Mouse (Mus musculus) neutrophil, adult 83 days (primary cell): ENCODE results near the gene Rfpl4b. TPM values are rescaled to one million over a fixed set of nuclear protein-coding genes. Genes with fewer than 3 reads are reported as not detected.

ENCODE experiments used
- total RNA-seq, 2 experiments: library from RNA; stranded (reverse); gene quantifications; one replicate each; pipeline ENCODE4 v1.2.4; 2023

Rfpl4b gene
- not detected for total RNA-seq

DNA sequence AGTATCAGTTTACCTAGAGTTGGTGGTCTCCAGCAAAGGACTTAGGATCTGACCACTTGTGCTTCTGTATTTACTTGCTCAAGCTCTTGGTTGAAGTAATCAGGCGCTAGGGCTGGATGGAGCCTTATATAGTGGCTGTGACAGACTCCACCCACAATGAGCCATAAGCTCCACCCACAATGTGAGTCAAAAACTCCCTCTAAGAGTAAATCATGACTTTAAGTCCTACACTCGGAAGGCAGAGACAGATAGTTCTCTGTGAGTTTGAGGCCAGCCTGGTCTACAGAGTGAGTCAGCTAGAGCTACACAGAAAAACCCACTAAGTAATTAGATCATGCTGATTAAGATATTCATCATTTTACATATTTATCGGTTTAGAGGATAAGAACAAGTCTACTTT is at the start of gene Rfpl4b:
Gene Rfpl4b (minus strand): TSS at position 101 of the 400 bp plus-strand sequence.

Other genes with a start within 250 kb of the Rfpl4b start
- under 1 TPM; 0.42 to 0.79 TPM for gene Lama4, start 143.7 kb upstream of the Rfpl4b start, total RNA-seq